In genomic region chr7:29172390-29173016, GRCm38 (mm10) we compare ENCODE assay signal across 12 mouse cellular contexts. TPM values are rescaled to one million over a fixed set of nuclear protein-coding genes. Genes with fewer than 3 reads are reported as not detected.
DNase-seq lines count a peak whose midpoint lies in the region; ATAC-seq lines count a peak whose summit lies in the region.
"Had no signal": no experiment of that assay in that cellular context is flagged by ENCODE, and none has a peak within 500 bp of the region (broad histone marks: within the 10 kb centered on the region; RNA-seq: fewer than 3 reads in every experiment).

No protein-coding gene starts in this region.

- peaks cover 16% of the 10 kb centered on the region for H3K4me1 ChIP-seq in intestine, embryonic 14.5 days (replicated peaks; ENCODE audit: control insufficient read depth, insufficient read depth, low read length)
- H3K4me1 ChIP-seq in intestine, embryonic 16.5 days (ENCODE audit: control insufficient read depth, insufficient read depth, low read length): peaks cover 17% of the 10 kb centered on the region
- peaks cover 52% of the 10 kb centered on the region for H3K4me1 ChIP-seq in limb, embryonic 10.5 days

- no peak overlapping the region for H3K4me2 ChIP-seq in intestine, embryonic 14.5 days (ENCODE audit: low read length)
- no peak overlapping the region for H3K4me2 ChIP-seq in intestine, embryonic 16.5 days (ENCODE audit: low read depth, low read length)

- H3K36me3 ChIP-seq in intestine, embryonic 14.5 days (ENCODE audit: control insufficient read depth, insufficient read depth, low read length): peaks cover 46% of the 10 kb centered on the region
- peaks cover 23% of the 10 kb centered on the region for H3K36me3 ChIP-seq in intestine, embryonic 16.5 days (ENCODE audit: control insufficient read depth, insufficient read depth, low read length)
- peaks cover 51% of the 10 kb centered on the region for H3K36me3 ChIP-seq in limb, embryonic 10.5 days

- no peak overlapping the region for H3K9ac ChIP-seq in intestine, embryonic 14.5 days (ENCODE audit: low read length)
- H3K9ac ChIP-seq in intestine, embryonic 16.5 days (ENCODE audit: low read depth, low read length): no peak overlapping the region

- peak; percentile 38 for DNase-seq in cerebellum, adult 11-12 months
- DNase-seq in cerebellum, postnatal 4 days (ENCODE audit: low spot score in 2 of 2): no peak
- DNase-seq in intestine, embryonic 14.5 days (ENCODE audit: low spot score): peak; percentile 56
- DNase-seq in 3134 (ENCODE audit: extremely low read depth, insufficient read length, low spot score): peak; percentile 28
- no peak for DNase-seq in limb, embryonic 10.5 days (ENCODE audit: low spot score)
- no peak for DNase-seq in layer of hippocampus, adult 18-20 months (ENCODE audit: low spot score in 2 of 2)
- DNase-seq in frontal cortex, adult 2 months (ENCODE audit: extremely low spot score in 1 of 2, low spot score in 1 of 2): no peak
- DNase-seq: adrenal gland, adult 8-10 months; cerebellum, adult 8-10 months; gastrocnemius, postnatal 36 days; spleen, adult 18-20 months had no signal

- 37% methylated on average over 32 of the region's 32 CpGs for WGBS in intestine, embryonic 14.5 days
- WGBS in intestine, embryonic 16.5 days: 51% methylated on average over 32 of the region's 32 CpGs
- WGBS in limb, embryonic 10.5 days: 28% methylated on average over 32 of the region's 32 CpGs

- H3K27me3 ChIP-seq in intestine, embryonic 14.5 days (replicated peaks; ENCODE audit: control insufficient read depth, insufficient read depth, low read length): peaks cover 37% of the 10 kb centered on the region
- H3K27me3 ChIP-seq in intestine, embryonic 16.5 days (replicated peaks; ENCODE audit: control insufficient read depth, insufficient read depth, low read length): peaks cover 38% of the 10 kb centered on the region
- peaks cover 65% of the 10 kb centered on the region for H3K27me3 ChIP-seq in limb, embryonic 10.5 days (ENCODE audit: low read depth, poor library complexity, severe bottlenecking)

- no peak overlapping the region for H3K27ac ChIP-seq in intestine, embryonic 14.5 days (ENCODE audit: low read depth)
- H3K27ac ChIP-seq in intestine, embryonic 16.5 days (ENCODE audit: low read length): no peak overlapping the region
- H3K27ac ChIP-seq in limb, embryonic 10.5 days: no peak overlapping the region

- no peaks in the 10 kb centered on the region for H3K9me3 ChIP-seq in intestine, embryonic 14.5 days (ENCODE audit: control insufficient read depth, low read length)
- no peaks in the 10 kb centered on the region for H3K9me3 ChIP-seq in intestine, embryonic 16.5 days (ENCODE audit: control insufficient read depth, low read length)
- no peaks in the 10 kb centered on the region for H3K9me3 ChIP-seq in limb, embryonic 10.5 days (replicated peaks)

- no peak overlapping the region for H3K4me3 ChIP-seq in intestine, embryonic 14.5 days (ENCODE audit: low read depth, low read length)
- H3K4me3 ChIP-seq in intestine, embryonic 16.5 days (ENCODE audit: low read length): no peak overlapping the region
- H3K4me3 ChIP-seq in limb, embryonic 10.5 days: peak overlapping the region; percentile 85

- ATAC-seq in intestine, embryonic 14.5 days (replicated peaks; ENCODE audit: low FRiP score, low TSS enrichment, low read depth): no peak
- no peak for ATAC-seq in intestine, embryonic 16.5 days

RNA-seq across cellular contexts. Expression of gene Spred3, which starts 2.3 kb away (rescaled TPM):
- polyA plus RNA-seq in intestine, embryonic 14.5 days (2014; fragmentation: Nextera tagmentation; extraction: Ambion mirVana): 3.8 and 4.7 TPM in 2 replicates
- 1.1 and 1.7 TPM in 2 replicates for polyA plus RNA-seq in intestine, embryonic 16.5 days (2015; fragmentation: Nextera tagmentation; extraction: Ambion mirVana)
- polyA plus RNA-seq in limb, embryonic 10.5 days (2016; fragmentation: Nextera tagmentation; extraction: Ambion mirVana): 2.7 and 3.3 TPM in 2 replicates
- total RNA-seq in layer of hippocampus, adult 18-20 months (2021): 10 to 100 TPM; 41.2 to 44.1 TPM
- 35.5 and 38.0 TPM in 2 replicates for polyA plus RNA-seq in frontal cortex, adult 2 months (2012; rRNA removed)

RNA-seq across cellular contexts. Expression of gene Ggn, which starts 2.5 kb away (rescaled TPM):
- 0.58 and 1.0 TPM in 2 replicates for polyA plus RNA-seq in intestine, embryonic 14.5 days (2014; fragmentation: Nextera tagmentation; extraction: Ambion mirVana)
- polyA plus RNA-seq in intestine, embryonic 16.5 days (2015; fragmentation: Nextera tagmentation; extraction: Ambion mirVana): 0.48 and 0.82 TPM in 2 replicates
- 0.29 and 0.38 TPM in 2 replicates for polyA plus RNA-seq in limb, embryonic 10.5 days (2016; fragmentation: Nextera tagmentation; extraction: Ambion mirVana)
- total RNA-seq in layer of hippocampus, adult 18-20 months (2021): 1 to 10 TPM in 1 of 2 experiments, under 1 TPM in 1; 0.82 to 1.2 TPM
- polyA plus RNA-seq in frontal cortex, adult 2 months (2012; rRNA removed): 0.65 and 0.78 TPM in 2 replicates

RNA-seq across cellular contexts. Expression of gene Psmd8, which starts 8.0 kb away (rescaled TPM):
- 277 and 280 TPM in 2 replicates for polyA plus RNA-seq in intestine, embryonic 14.5 days (2014; fragmentation: Nextera tagmentation; extraction: Ambion mirVana)
- polyA plus RNA-seq in intestine, embryonic 16.5 days (2015; fragmentation: Nextera tagmentation; extraction: Ambion mirVana): 228 and 241 TPM in 2 replicates
- 321 and 323 TPM in 2 replicates for polyA plus RNA-seq in limb, embryonic 10.5 days (2016; fragmentation: Nextera tagmentation; extraction: Ambion mirVana)
- 100 to 1,000 TPM; 131 to 137 TPM for total RNA-seq in layer of hippocampus, adult 18-20 months (2021)
- polyA plus RNA-seq in frontal cortex, adult 2 months (2012; rRNA removed): 197 and 217 TPM in 2 replicates

RNA-seq across cellular contexts. Expression of gene Fam98c, which starts 16.5 kb away (rescaled TPM):
- 25.9 and 26.1 TPM in 2 replicates for polyA plus RNA-seq in intestine, embryonic 14.5 days (2014; fragmentation: Nextera tagmentation; extraction: Ambion mirVana)
- 52.5 and 56.8 TPM in 2 replicates for polyA plus RNA-seq in intestine, embryonic 16.5 days (2015; fragmentation: Nextera tagmentation; extraction: Ambion mirVana)
- polyA plus RNA-seq in limb, embryonic 10.5 days (2016; fragmentation: Nextera tagmentation; extraction: Ambion mirVana): 10.7 and 11.2 TPM in 2 replicates
- 10 to 100 TPM; 30.9 to 32.2 TPM for total RNA-seq in layer of hippocampus, adult 18-20 months (2021)
- polyA plus RNA-seq in frontal cortex, adult 2 months (2012; rRNA removed): 56.8 and 65.5 TPM in 2 replicates

RNA-seq across cellular contexts. Expression of gene Rasgrp4, which starts 37.9 kb away (rescaled TPM):
- polyA plus RNA-seq in intestine, embryonic 14.5 days (2014; fragmentation: Nextera tagmentation; extraction: Ambion mirVana): 0.54 and 0.96 TPM in 2 replicates
- polyA plus RNA-seq in intestine, embryonic 16.5 days (2015; fragmentation: Nextera tagmentation; extraction: Ambion mirVana): 0.43 and 0.59 TPM in 2 replicates
- polyA plus RNA-seq in limb, embryonic 10.5 days (2016; fragmentation: Nextera tagmentation; extraction: Ambion mirVana): 0.60 and 0.70 TPM in 2 replicates
- 1 to 10 TPM in 1 of 2 experiments, under 1 TPM in 1; 0.59 to 1.0 TPM for total RNA-seq in layer of hippocampus, adult 18-20 months (2021)
- 2.5 and 2.6 TPM in 2 replicates for polyA plus RNA-seq in frontal cortex, adult 2 months (2012; rRNA removed)

Comparison
In these comparisons a context has a peak if more than half of its experiments do, and no peak if none do; other contexts are left out.
1. DNase-seq: peak in cerebellum, adult 11-12 months (single experiment), intestine, embryonic 14.5 days (single experiment) and 3134 (single experiment); none in cerebellum, postnatal 4 days (0 of 2), limb, embryonic 10.5 days (single experiment), layer of hippocampus, adult 18-20 months (0 of 2) and frontal cortex, adult 2 months (0 of 2).